Mouse (Mus musculus): ENCODE data around the gene Taz.
A peak's percentile ranks its signal among the peaks of the same experiment; 100 is the strongest.

Taz gene

DNA sequence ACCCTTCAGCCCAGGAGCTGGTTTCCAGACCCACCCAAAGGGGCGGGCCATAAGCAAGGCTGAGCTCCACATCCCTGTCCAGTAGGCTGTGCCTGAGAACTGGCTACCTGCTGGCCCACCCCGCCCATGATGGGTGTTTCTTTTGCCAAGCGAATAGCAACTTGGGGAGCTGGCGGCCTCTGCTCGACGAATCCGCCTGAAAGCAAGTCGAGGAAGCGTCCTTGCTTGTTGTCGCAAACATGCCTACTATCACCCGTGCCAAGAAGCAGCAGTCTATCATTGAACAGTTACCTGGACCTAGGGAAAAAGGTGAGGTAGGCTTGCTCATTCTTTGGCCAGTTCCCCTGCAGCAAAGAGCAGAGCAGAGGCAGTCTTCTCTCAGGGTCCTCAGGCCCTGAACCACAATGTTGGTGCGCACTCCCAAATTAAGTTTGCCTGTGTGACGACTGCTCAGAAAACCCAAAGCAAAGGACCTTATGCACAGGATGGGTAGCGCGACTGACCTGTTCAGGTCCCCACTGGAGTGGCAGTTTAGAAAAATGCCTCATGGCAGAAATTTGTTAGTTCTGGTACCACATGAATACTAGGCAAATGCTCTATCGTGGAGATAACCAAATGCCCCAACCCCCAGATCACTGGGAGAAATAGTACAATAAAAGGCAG lies at the start of gene Taz, which contains the start of gene Dnase1l1:
TSS of gene Taz (plus strand) at position 181 of the 663 bp plus-strand sequence.
TSS of gene Dnase1l1 (minus strand) at position 606 of the 663 bp plus-strand sequence.
- DNase-seq (ENCODE audit: low spot score): peak; percentile 59

DNA sequence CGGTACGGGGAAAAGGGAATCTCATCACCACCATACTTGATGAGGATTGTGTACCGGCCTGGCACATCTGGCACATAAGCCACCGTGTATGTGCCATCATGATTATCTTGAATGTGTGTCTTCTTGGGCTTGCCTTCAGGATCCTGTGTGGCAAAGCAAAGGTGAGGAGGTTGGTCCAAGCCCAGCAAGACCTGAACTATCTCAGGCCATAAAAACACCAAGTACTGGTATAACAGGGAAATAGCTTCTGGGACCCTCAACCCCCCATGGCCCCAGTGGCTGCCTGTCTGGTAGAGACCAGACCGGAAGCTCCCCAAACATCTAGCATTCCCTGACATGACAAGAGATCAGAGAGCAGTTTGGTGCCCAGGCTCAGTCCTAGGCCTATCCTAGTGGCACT lies 48.5 kb upstream of the Taz start:
- no peak for DNase-seq (ENCODE audit: low spot score)

DNA sequence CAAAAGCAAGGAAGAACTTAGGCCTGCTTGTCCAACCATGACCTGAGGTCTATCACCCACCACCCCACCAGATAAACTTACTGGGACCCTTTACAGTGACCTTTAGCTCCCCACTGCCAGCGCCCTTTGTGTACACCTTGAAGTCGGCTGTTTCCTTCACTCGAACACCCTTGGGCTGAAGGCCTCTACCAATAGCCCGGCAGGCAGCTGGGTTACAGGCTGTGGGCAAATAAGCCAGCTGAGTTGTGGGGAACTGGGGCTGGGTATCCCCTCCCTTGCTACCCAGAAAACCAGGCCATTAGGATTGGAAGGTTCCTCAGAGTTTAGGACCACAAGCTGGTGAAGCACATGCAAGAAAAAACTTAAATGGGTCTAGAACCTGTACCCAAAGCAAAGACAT lies 41.4 kb upstream of the Taz start:
- DNase-seq (ENCODE audit: low spot score): no peak

DNA sequence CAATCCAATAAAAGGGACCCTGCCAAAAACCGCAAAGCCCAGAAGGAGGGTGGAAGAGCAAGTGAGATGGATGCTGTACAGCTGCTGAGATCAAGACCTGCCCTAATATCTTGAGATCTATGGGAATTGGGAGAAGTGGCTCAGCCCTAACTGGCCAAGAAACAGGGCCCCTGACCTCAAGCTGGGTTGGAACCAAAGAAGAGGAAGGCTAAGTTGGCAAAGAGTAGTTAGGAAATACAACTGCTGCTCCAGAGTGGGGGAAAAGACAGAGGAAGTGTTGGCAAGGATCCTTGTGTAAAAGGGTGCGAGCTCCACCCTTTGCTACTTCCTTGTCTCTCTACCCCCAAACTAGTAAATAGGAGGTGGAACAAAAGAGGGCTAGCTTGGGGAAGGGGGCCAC lies 38.3 kb upstream of the Taz start:
- no peak for DNase-seq (ENCODE audit: low spot score)

DNA sequence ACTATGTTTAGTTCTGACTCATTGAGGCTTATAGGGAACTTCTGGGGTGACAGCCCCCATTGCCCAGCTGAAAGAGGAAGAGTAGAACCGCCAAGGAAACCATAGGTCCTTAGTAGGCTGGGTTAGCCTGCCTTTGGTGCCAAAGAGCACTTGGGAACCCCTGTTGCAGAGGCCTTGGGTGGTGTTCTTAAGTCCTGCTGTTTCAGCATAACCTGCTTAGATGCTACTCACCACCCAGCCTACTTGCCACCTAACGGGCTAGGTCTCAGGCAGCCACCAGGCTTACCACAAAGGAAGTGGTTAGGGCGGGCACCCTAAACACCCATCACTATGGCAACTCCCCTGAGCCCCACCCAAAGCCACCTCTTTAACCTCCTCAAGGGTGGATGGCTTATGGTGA lies 37.9 kb upstream of the Taz start:
- DNase-seq (ENCODE audit: low spot score): peak; percentile 87

DNA sequence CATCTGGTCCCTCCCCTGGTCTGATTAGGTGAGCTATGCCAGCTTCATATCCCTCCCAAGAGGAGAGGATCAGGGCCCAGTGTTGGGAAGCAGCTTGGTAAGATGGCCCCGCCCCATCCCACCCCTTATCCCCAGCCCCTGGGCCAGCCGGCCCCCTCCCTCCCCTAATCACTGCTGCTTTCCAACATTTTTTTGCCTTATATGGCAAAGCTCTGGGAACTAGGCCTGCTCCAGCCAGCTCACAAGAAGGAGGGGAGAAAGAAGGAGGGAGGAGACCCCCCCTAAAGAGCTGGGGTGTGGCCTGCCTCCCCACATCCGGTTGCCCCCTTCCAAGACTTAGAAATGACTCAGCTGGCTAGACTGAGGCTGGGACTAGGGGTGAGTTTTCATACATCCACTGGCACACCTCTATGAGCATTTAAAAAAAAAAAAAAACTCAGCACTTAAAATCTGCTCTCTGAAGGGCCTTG lies 37.1 kb upstream of the Taz start:
- peak; percentile 45 for DNase-seq (ENCODE audit: low spot score)

DNA sequence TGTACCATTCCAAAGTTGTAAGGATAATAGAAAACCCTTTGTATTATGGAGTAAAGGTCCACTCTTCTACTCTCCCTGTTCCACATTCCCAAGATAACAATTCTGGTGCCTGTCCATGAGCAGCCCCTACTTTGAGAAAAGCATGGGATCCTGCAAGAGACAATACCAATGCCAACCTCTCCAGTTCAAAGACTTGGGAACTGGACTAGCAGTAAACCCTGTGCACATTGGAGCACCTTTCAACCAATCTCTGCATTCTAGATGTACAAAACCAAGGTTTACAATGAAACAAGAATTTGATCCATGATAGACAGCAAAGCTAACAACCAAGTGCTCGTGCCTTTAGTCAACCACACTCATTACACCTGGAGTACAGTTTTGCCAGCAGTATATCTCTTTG lies 36.6 kb upstream of the Taz start:
- DNase-seq (ENCODE audit: low spot score): no peak

DNA sequence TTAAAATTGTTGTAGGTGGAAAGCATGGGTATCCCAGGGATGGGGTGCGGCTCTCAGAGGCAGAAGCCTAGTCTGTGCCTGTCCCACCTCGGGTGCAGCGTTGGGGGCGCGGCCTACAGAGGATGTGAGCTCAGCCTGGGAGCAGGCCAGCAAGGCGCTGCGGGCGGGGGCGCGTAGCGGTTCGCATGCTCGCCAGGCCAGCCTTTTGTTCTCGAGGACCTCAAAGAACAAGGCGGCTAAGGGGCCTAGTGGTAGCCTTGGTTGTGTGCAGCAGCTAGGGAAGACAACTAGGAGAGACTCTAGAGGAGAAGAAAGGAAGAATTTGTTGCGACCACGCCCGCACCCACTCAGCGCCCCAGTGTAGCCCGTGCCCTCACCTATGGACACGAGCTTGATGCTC lies 36.0 kb upstream of the Taz start:
- DNase-seq (ENCODE audit: low spot score): peak; percentile 48

DNA sequence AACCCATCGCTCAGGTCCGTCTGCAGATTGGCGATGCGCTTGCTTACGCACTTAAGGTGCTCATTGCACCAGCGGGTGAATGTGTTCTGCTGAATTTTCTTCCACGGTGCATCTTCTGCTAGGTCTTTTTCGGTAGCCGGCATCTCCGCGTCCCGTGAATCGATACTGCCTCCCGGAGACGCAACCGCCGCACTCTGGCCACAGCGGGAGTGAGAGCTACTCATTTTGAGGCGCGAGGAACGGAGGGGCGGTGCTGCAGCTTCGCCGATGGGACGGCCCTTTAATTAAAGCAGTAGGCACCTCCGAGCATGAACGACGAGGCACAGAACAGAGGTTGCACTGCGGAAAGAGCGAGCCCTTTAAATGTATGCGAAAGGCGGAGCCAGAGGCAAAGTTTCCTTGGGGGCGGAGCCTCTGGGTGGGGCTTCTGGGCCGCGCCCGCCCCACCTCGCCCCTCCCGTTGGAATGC lies 35.5 kb upstream of the Taz start:
- DNase-seq (ENCODE audit: low spot score): peak; percentile 80

DNA sequence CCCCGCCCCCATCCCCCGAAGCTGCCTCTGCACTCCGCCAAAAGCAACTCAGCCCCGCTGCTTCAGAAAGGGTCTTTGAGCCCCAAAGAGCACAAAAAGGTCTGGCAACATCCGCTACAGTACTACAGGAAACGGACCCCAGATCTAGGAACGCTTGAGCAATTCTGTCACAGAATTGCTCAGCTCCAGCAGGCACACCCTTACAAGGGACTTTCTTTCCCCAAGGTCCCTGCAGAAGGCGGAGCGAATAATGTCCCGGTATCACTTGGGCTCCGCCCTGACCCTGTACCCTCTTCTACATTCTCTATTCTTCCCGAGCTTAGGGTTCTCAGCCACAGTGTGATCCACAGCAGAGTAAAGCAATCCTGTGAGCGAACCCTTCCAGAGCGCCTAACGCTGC lies 35.0 kb upstream of the Taz start:
- DNase-seq (ENCODE audit: low spot score): peak; percentile 11

DNA sequence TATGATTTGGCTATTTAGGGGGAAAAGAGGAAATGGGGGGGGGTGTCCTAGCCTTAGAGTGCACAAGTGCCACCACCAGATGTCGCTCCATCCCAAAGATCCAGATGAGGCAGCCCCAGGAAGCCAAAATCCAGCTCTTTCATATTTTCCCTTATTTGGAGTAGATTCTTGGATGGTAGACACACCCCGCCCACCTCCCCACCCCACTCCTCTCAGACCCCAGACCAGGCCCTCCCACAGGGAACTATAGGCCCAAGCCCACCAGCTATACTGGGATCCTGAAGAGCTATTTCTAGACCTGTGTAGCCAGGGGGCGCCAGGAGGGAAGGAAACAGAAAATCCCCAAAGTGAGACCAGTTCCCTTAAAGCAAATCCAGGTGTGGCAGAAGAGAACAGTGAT lies 33.1 kb upstream of the Taz start:
- DNase-seq (ENCODE audit: low spot score): peak; percentile 33

DNA sequence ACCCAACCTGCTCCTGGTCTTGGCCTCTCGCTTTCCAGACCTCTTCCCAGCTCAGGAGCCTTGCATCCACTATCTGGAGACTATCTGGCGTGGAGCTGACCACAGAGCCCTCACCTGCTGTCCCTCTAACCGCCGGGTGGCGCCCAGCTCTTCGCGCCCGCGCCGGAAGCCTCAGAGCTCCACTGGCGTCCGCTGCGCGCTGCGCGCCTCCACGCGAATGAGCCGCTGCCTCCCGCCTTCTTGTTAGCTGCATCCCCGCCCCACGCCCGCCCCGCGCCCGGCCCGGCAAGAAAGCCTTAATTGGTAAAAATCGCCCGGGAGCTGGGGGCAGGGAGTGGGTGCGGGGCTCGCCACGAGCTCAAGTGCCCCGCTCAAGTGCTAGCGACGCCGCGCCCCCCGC lies 32.1 kb upstream of the Taz start, which contains the start of gene Flna:
TSS of gene Flna (minus strand) at position 206 of the 400 bp plus-strand sequence.
- peak; percentile 66 for DNase-seq (ENCODE audit: low spot score)

DNA sequence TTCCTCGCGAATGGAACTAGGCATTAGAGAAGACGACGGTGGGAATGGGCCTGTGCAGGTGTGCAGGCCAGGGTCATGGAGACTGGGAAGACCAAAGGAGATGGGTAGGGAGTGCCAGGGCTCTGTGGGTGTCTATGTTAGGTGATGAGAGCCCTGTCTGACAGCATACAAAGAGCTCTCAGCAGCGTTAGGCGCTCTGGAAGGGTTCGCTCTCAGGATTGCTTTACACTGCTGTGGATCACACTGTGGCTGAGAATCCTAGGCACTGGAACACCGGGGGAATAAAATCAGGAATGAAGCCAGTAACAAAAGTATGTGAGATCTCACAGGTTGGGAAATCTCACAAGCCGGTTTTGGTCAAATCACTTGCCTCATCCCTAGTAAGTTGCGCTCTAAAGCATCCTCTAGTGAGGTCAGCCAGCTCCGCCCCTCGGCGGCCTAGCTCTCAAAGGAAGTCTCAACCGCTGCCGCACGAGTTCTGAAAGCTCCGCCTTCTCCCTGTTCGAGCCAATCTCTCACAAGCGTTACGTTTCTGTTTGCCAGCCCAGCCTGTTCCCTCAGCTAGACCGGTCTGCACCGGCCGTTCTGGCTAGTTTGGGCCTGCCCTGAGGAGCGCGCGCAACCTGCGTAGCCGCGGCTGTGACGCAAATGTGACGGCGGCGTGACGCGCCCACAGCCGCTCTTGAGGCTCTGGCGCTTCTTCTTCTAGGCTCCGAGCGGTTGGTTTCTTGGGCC lies 27.4 kb upstream of the Taz start, which contains the start of gene Emd:
TSS of gene Emd (plus strand) at position 535 of the 735 bp plus-strand sequence.
- peak; percentile 95 for DNase-seq (ENCODE audit: low spot score)

DNA sequence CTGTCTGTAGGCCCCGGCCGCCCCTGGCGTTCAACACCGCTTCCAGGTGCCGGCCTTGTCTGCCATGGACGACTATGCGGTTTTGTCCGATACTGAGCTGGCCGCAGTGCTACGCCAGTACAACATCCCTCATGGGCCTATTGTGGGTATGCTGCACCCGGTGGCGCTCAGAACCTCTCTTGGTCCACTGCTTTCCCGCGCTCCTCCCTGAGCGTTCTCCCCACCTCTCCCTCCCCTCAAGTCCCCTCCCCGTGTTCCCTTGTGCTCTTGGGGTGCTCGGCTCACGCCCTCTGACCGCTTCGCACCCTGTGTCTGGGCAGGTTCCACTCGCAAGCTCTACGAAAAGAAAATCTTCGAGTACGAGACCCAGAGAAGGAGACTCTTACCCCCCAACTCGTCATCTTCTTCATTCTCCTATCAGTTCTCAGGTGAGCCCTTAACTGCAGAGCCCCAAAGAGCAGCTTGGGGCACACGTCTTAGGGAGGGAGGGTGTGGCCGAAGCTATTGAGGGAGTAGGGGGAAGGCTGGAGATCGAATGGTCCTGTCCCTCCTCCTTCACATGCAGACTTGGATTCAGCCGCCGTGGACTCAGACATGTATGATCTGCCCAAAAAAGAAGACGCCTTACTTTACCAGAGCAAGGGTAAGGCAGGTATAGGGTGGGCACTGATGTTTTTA lies 26.7 kb upstream of the Taz start:
- DNase-seq (ENCODE audit: low spot score): no peak

DNA sequence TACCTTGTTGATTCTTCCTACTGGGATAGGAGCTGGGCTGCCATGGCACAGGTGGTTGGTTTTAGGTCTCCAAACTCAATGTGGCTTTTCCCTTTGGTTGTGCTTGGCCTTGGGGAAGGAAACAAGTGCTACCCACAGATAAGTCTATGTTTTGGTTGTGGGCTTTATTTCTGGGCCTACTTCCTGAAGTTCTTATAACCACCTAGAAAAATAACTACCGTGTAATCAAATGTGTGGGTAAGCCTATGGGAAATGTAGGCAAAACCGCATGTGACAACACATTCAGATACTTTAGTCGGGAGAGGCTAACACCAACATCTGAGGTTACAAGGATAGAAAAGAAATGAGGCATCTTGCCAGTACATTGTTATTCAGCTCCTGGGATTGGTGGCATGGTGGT lies 24.0 kb upstream of the Taz start:
- no peak for DNase-seq (ENCODE audit: low spot score)

DNA sequence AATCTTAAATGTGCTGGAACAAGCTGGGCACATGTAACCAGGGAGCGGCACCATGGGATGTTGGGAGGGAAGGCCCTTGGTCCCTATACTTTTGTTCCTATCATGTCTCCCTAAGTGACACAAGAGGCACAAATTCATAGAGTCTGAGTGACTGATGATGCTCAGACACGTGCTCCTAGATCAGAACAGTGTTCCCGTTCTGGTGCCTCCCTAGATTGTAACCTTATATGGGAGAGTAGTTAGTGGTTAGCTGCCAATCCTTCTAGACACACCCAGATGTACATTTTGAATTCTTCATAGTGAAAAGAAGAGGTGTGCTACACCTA lies 12.0 kb upstream of the Taz start:
- DNase-seq (ENCODE audit: low spot score): peak; percentile 15

DNA sequence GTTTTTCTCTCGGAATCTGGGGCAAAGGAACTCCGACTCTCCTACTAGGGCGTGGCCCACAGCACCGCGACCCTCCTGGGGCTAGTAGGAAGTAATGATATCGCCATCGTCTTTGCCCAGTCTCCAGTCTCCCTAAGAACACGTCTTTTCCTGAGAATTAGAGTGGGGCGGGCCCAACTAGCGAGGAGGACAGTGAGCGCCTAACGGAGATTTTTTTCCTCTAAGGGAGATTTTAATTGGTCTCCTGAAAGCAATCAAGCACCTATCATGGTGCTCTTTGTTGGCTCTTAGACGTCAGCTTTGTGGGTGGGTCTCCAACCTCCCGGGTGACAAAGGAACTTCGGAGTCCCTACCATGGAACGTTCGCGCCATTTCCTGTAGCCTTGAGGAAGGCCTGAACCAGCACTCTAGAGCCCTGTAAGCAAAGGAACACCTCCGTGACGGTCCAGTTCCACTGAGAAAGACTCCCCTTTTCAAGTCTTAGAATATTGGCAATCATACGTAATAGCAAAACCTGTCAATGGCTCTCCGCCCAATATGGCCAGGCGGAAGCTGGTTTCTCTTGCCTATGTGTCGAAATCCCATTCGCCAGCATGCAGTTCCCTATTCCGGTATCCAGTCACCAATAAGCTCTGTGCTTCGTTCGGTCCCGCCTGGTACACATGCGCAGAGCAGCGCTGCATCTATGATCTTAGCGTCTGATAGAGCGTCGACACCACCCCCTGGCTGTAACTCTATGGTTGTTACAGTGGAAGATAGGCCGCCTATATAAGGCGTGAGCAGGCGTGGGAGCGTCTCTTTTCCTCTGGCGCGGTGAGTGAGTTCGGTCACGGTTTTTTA lies 11.4 kb upstream of the Taz start, which contains the start of gene Rpl10:
TSS of gene Rpl10 (plus strand) at position 751 of the 840 bp plus-strand sequence.
- peak; percentile 95 for DNase-seq (ENCODE audit: low spot score)

DNA sequence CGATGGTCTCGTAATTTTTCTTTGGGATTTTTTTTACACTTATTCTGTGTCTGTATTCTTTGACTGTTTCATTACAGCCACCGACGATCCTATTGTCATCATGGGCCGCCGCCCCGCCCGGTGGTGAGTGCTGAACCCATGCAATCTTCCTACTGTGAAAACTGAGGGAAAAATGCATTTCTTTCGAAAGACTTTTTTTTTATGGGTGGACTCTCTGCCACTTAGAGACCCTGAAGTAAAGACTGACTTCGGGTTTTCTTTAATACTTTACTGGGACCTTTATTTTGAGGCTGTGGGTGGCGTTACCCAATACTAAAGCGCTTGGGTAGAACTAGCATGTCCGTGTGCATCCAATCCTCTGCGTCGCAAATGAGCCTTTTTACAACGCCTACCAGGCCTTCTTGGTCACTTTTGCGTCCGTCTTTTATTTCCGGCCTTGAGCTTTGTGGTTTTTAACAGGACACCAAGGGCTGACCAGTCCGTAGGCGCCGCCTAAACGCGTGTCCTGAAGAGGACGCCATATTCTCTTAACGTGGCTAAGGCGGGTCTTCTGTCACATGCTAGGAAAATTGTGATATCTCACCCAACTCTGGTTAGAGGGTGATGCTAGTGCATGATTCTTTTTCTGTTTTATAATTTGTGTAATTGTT lies 10.7 kb upstream of the Taz start:
- peak; percentile 14 for DNase-seq (ENCODE audit: low spot score)

DNA sequence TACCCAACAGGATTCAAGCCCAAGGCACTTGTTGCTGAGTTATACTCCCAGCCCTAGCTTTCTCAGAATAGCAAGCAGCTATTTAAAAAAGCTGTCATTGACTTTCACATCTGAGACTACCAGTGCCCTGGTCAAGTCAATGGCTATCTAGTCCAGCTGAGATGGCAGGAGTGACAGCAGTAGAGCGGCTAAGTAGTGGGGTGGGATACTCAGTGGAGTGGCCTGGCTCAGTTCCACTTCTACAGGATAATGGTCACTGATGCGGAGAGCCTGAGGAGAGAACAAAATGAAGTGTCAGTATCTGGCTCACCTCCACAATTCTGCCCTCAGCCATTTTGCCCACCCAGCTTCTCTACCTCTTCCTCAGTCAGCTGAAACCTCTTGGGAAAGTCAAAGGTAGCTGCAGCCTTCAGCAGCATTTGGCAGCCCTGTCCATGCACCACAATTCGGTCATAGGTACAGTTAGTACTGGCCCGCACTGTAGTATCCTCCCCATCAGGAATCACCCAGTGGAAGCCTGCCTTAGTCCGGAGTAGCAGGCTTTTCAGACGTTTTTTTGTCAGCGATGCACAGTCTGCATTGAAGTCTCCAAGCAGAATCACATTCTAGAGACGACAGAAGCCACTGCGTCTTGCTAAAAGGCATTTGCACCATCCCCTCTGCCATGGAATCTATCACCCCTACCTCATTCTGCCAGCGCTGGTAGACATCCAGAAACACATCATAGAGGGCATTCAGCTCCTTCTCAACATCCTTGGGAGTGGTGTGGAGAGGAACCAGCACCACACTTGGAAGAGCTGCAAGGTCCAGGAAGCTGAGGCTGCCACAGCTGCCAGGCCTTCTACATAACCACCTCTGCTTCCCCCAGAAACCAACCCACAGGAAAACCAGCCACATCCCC lies 8.0 kb upstream of the Taz start:
- no peak for DNase-seq (ENCODE audit: low spot score)

DNA sequence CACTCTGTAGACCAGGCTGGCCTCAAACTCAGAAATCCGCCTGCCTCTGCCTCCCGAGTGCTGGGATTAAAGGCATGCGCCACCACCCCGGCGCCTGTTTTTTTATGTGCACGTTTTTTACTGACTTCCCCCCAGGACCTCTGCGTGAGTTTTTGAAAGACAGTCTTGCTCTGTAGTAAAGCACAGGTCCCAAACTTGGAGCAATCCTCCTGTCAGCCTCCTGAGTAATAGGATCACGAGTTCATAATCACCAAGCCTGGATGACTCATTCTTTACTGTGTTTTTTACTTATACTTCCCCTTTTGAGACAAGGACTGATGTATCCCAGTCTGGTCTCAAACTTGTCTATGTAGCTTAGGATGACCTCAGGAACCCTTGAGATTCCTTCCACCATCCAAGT lies 3.8 kb upstream of the Taz start:
- DNase-seq (ENCODE audit: low spot score): no peak

Measured in T-cell, adult 2 months (primary cell).